Mouse (Mus musculus) heart, embryonic 16.5 days (tissue): Measurements from ENCODE around the gene Acadvl. TPM values are rescaled to one million over a fixed set of nuclear protein-coding genes. Genes with fewer than 3 reads are reported as not detected.

Experiments
- ATAC-seq: fragments of 200-750 bp; cut with Nextera tagmentation; replicated peaks from 2 replicates; pipeline ENCODE4 v1.8.0; 2017; ENCODE audit warnings: moderate number of reproducible peaks; ENCODE audit not compliant: insufficient read depth, low FRiP score; ENCODE audit errors: extremely low read depth
- H3K27ac ChIP-seq: fragments of 300-500 bp; sonication (generic); 2 replicates; pipeline ENCODE4 v1.5.1; 2014; ENCODE audit warnings: mild to moderate bottlenecking, low read length, control low read depth, moderate library complexity
- H3K27me3 ChIP-seq: fragments of 300-500 bp; sonication (generic); 2 replicates; pipeline ENCODE4 v1.6.1; 2014; ENCODE audit warnings: low read length, mixed read lengths; ENCODE audit not compliant: control insufficient read depth, insufficient read depth
- H3K36me3 ChIP-seq: fragments of 300-500 bp; sonication (generic); 2 replicates; pipeline ENCODE4 v1.6.1; 2014; ENCODE audit not compliant: control insufficient read depth, insufficient read depth
- H3K4me1 ChIP-seq: fragments of 300-500 bp; sonication (generic); 2 replicates; pipeline ENCODE4 v1.6.1; 2014; ENCODE audit warnings: low read length, mixed read lengths; ENCODE audit not compliant: control insufficient read depth, insufficient read depth
- H3K4me2 ChIP-seq: fragments of 300-500 bp; sonication (generic); 2 replicates; pipeline ENCODE4 v1.6.1; 2014; ENCODE audit warnings: low read depth, mild to moderate bottlenecking, control low read depth, low read length
- H3K4me3 ChIP-seq: fragments of 300-500 bp; sonication (generic); 2 replicates; pipeline ENCODE4 v1.5.1; 2014; ENCODE audit warnings: mild to moderate bottlenecking, control low read depth, low read length
- H3K9ac ChIP-seq: fragments of 300-500 bp; sonication (generic); 2 replicates; pipeline ENCODE4 v1.6.1; 2014; ENCODE audit warnings: low read length, control low read depth
- H3K9me3 ChIP-seq: fragments of 300-500 bp; sonication (generic); replicated peaks from 2 replicates; pipeline ENCODE4 v1.6.1; 2016; ENCODE audit warnings: low read length; ENCODE audit not compliant: control insufficient read depth
- WGBS: fragments of 180-500 bp; shearing (Covaris S2); extraction: QIAGEN DNeasy Blood & Tissue Kit; methylation state at CpG from one replicate; pipeline ENCODE4 v1.1.7; 2014; 5-methylcytosine and 5-hydroxymethylcytosine counted together
- polyA plus RNA-seq: library from polyadenylated mRNA; unstranded; fragments of >200 nt; fragmentation: Nextera tagmentation; extraction: Ambion mirVana; gene quantifications from 2 replicates; pipeline ENCODE4 v1.2.1, GENCODE M21; 2015

Gene Acadvl
- polyA plus RNA-seq, 1 experiment from 2014 or later, result 276 TPM

GRCm38 (mm10) chr11:69992396-69992795, 22.8 kb downstream of the Acadvl start:
- no peak overlapping the region for H3K27ac ChIP-seq
- no peaks in the 10 kb centered on the region for H3K27me3 ChIP-seq
- peaks cover 20% of the 10 kb centered on the region for H3K4me1 ChIP-seq
- peak overlapping the region; percentile 96 for H3K4me3 ChIP-seq
- H3K4me2 ChIP-seq, result peak overlapping the region; percentile 93
- 71% methylated on average over 10 of the region's 10 CpGs for WGBS
- peaks cover 37% of the 10 kb centered on the region for H3K36me3 ChIP-seq
- H3K9me3 ChIP-seq, result no peaks in the 10 kb centered on the region
- H3K9ac ChIP-seq, result peak overlapping the region; percentile 96
- no peak for ATAC-seq

- WGBS, result 0% methylated on average over 15 of the region's 15 CpGs
- peak; percentile 6; the same call in 1 of the 2 replicates for ATAC-seq
Measured at GRCm38 (mm10) chr11:69991711-69992110, 23.5 kb downstream of the Acadvl start.

GRCm38 (mm10) chr11:69990850-69991691, 24.1 kb downstream of the Acadvl start, which contains the start of gene Gabarap:
Gene Gabarap (plus strand): TSS chr11:69991143.
- H3K4me3 ChIP-seq, result peak within 1 kb of the TSS; percentile 96
- peaks cover 19% of the 10 kb centered on the region for H3K4me1 ChIP-seq
- under 1% methylated on average over 40 of the region's 40 CpGs for WGBS
- H3K4me2 ChIP-seq, result peak within 1 kb of the TSS; percentile 93
- H3K27me3 ChIP-seq, result no peaks in the 10 kb centered on the region
- no peaks in the 10 kb centered on the region for H3K9me3 ChIP-seq
- peaks cover 47% of the 10 kb centered on the region for H3K36me3 ChIP-seq
- peak within 1 kb of the TSS; percentile 96 for H3K9ac ChIP-seq
- H3K27ac ChIP-seq, result peak within 1 kb of the TSS; percentile 99
- ATAC-seq, result peak; percentile 70

More at GRCm38 (mm10) chr11:69991711-69992110, 23.5 kb downstream of the Acadvl start:
- Histone ChIP-seq H3K36me3 (peaks cover 43% of the 10 kb centered on the region), H3K4me3 (peak overlapping the region; percentile 96), H3K27ac (peak overlapping the region; percentile 99), H3K27me3 (no peaks in the 10 kb centered on the region), H3K9me3 (no peaks in the 10 kb centered on the region), H3K9ac (peak overlapping the region; percentile 96), H3K4me1 (peaks cover 19% of the 10 kb centered on the region), H3K4me2 (peak overlapping the region; percentile 93)

DNA sequence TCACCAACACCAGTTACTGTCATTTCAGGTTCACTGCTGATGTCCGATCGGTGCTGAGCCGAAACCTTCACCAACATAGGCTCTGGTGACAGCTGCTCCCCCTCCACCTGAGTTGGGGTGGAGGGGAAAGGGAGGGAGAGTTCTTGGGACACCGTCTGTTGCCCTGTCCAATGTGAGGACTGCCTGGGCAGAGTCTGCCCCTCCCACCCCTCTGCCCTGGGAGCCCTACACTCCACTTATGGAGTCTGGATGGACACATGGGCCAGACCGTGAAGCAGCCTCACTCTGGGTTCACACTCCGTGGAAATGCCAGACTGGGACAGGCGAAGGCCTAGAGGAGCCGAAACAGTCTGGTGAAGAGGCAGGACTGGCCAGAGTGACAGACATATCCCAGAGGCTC, 25.3 kb downstream of the Acadvl start:
- WGBS, result 83% methylated on average over 8 of the region's 8 CpGs
- Histone ChIP-seq H3K36me3 (peaks cover 53% of the 10 kb centered on the region), H3K27ac (peak overlapping the region; percentile 99), H3K9ac (no peak overlapping the region), H3K27me3 (no peaks in the 10 kb centered on the region), H3K4me2 (no peak overlapping the region), H3K4me1 (peaks cover 17% of the 10 kb centered on the region), H3K4me3 (no peak overlapping the region), H3K9me3 (no peaks in the 10 kb centered on the region)
- ATAC-seq, result no peak

DNA sequence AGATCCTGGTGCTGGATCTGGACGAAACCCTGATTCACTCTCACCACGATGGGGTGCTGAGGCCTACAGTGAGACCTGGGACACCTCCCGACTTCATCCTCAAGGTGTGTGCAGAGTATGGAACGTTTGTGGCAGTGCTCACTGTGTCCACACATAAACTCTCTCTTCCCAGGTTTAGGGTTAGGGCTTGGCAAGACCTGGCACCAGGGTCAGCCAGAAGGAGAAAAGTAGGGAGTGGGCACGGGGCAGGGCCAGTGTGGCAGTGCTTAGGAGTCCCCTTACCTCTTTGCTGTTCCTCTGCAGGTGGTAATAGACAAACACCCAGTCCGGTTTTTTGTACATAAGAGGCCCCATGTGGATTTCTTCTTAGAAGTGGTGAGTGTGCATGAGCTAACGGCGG, 30.8 kb downstream of the Acadvl start:
- H3K27me3 ChIP-seq, result no peaks in the 10 kb centered on the region
- H3K4me3 ChIP-seq, result no peak overlapping the region
- H3K4me2 ChIP-seq, result no peak overlapping the region
- ATAC-seq, result no peak
- H3K4me1 ChIP-seq, result peaks cover 25% of the 10 kb centered on the region
- H3K9ac ChIP-seq, result no peak overlapping the region
- peaks cover 43% of the 10 kb centered on the region for H3K36me3 ChIP-seq
- H3K9me3 ChIP-seq, result no peaks in the 10 kb centered on the region
- H3K27ac ChIP-seq, result no peak overlapping the region
- 89% methylated on average over 8 of the region's 8 CpGs for WGBS

- H3K27ac ChIP-seq, result peak overlapping the region; percentile 100
- no peaks in the 10 kb centered on the region for H3K27me3 ChIP-seq
- peak overlapping the region; percentile 89 for H3K4me2 ChIP-seq
- 81% methylated on average over 4 of the region's 4 CpGs for WGBS
- no peaks in the 10 kb centered on the region for H3K9me3 ChIP-seq
- ATAC-seq, result no peak
- H3K36me3 ChIP-seq, result peaks cover 37% of the 10 kb centered on the region
- H3K4me3 ChIP-seq, result peak overlapping the region; percentile 98
- H3K9ac ChIP-seq, result peak overlapping the region; percentile 95
- peaks cover 28% of the 10 kb centered on the region for H3K4me1 ChIP-seq
Measured at GRCm38 (mm10) chr11:69983377-69983776, 31.8 kb downstream of the Acadvl start.

DNA sequence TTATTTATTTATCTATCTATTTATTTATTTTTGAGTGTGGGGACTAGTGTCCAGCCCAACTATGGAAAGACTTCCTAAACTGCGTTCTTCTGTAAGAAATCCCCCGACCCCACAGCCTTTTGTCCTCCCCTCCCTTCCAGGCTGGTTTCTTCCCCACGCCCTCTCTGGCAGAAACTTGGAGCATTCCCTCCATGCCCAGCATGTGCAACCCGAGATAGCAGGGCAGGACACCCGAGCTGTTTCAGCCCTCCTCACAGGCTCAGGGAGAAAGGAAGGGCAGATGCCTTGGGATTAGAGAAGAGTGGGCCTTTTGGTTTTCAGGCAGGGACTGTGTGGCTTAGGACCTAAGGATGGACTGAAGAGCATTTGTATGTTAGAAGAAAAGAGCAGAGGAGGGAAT, 32.3 kb downstream of the Acadvl start:
- Histone ChIP-seq H3K4me2 (peak overlapping the region; percentile 89), H3K9me3 (no peaks in the 10 kb centered on the region), H3K27ac (peak overlapping the region; percentile 100), H3K9ac (peak overlapping the region; percentile 95), H3K4me3 (peak overlapping the region; percentile 98), H3K27me3 (no peaks in the 10 kb centered on the region), H3K4me1 (peaks cover 28% of the 10 kb centered on the region), H3K36me3 (peaks cover 37% of the 10 kb centered on the region)
- WGBS, result 13% methylated on average over 5 of the region's 5 CpGs
- no peak for ATAC-seq

DNA sequence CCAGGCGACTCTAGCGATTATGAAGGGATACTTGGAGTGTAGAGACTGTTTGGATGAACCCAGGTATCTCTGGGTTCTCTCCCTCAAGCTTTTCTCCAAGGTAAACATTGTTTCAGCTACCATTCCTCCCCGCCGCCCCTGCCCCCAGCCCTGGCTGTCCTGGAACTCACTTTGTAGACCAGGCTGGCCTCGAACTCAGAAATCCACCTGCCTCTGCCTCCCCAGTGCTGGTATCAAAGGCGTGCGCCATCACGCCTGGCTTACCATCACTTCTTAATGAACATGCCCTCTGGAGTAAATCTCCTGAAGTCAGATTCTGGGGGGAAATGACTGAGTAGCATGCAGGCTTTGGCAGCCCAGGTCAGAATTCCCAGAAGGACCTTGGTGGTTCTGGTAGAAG, 33.0 kb downstream of the Acadvl start, which contains the start of gene Elp5:
Gene Elp5 (minus strand): TSS at position 293 of the 400 bp plus-strand sequence.
- H3K27ac ChIP-seq, result peak within 1 kb of the TSS; percentile 100
- peak within 1 kb of the TSS; percentile 98 for H3K4me3 ChIP-seq
- H3K9ac ChIP-seq, result peak within 1 kb of the TSS; percentile 95
- H3K4me2 ChIP-seq, result peak within 1 kb of the TSS; percentile 89
- H3K36me3 ChIP-seq, result peaks cover 31% of the 10 kb centered on the region
- H3K4me1 ChIP-seq, result peaks cover 28% of the 10 kb centered on the region
- no peaks in the 10 kb centered on the region for H3K27me3 ChIP-seq
- no peaks in the 10 kb centered on the region for H3K9me3 ChIP-seq
- ATAC-seq, result no peak
- 45% methylated on average over 8 of the region's 8 CpGs for WGBS

- peak within 1 kb of the TSS; percentile 95 for H3K9ac ChIP-seq
- H3K4me2 ChIP-seq, result peak within 1 kb of the TSS; percentile 89
- no peaks in the 10 kb centered on the region for H3K9me3 ChIP-seq
- H3K27ac ChIP-seq, result peak within 1 kb of the TSS; percentile 100
- peaks cover 27% of the 10 kb centered on the region for H3K36me3 ChIP-seq
- peak within 1 kb of the TSS; percentile 98 for H3K4me3 ChIP-seq
- H3K27me3 ChIP-seq, result no peaks in the 10 kb centered on the region
- H3K4me1 ChIP-seq, result peaks cover 28% of the 10 kb centered on the region
- no peak for ATAC-seq
- under 1% methylated on average over 39 of the region's 43 CpGs for WGBS
Measured at GRCm38 (mm10) chr11:69981141-69981762, 34.0 kb downstream of the Acadvl start, which contains the start of gene Ctdnep1. Gene Ctdnep1 (plus strand): TSS chr11:69981156.
